Mouse (Mus musculus): ENCODE data around the gene Ccdc180.

- TF ChIP-seq CTCF (IDR thresholded peaks at IDR 0.05) (peak; percentile 19; the same call in 1 of the 2 replicates), EP300 (IDR thresholded peaks at IDR 0.05) (no peak)
Measured at GRCm38 (mm10) chr4:45896425-45897081, 6.5 kb downstream of the Ccdc180 start.

Measured in lung, postnatal 0 days (tissue).